Mouse (Mus musculus): ENCODE results near the gene Lgi4. TPM values are rescaled to one million over a fixed set of nuclear protein-coding genes. Genes with fewer than 3 reads are reported as not detected.

Lgi4 gene
- polyA plus RNA-seq, 1 experiment from 2014 or later: 0.21 TPM

GRCm38 (mm10) chr7:31080611-31081010, 21.5 kb downstream of the Lgi4 start:
- H3K4me2 ChIP-seq: no peak overlapping the region
- no peaks in the 10 kb centered on the region for H3K27me3 ChIP-seq
- H3K9me3 ChIP-seq: no peaks in the 10 kb centered on the region
- H3K27ac ChIP-seq: no peak overlapping the region
- no peak for ATAC-seq (ENCODE audit: borderline replicate concordance, extremely low read depth, low FRiP score, low TSS enrichment)
- H3K9ac ChIP-seq: no peak overlapping the region
- no peaks in the 10 kb centered on the region for H3K36me3 ChIP-seq
- no peak overlapping the region for H3K4me3 ChIP-seq
- peaks cover 30% of the 10 kb centered on the region for H3K4me1 ChIP-seq
- 53% methylated on average over 3 of the region's 3 CpGs for WGBS

GRCm38 (mm10) chr7:31081106-31081505, 22.0 kb downstream of the Lgi4 start:
- 41% methylated on average over 1 of the region's 1 CpGs for WGBS

GRCm38 (mm10) chr7:31082106-31082505, 23.0 kb downstream of the Lgi4 start:
- no peak for ATAC-seq (ENCODE audit: borderline replicate concordance, extremely low read depth, low FRiP score, low TSS enrichment)
- H3K4me3 ChIP-seq: no peak overlapping the region
- H3K9ac ChIP-seq: no peak overlapping the region
- H3K36me3 ChIP-seq: no peaks in the 10 kb centered on the region
- H3K4me2 ChIP-seq: no peak overlapping the region
- no peak overlapping the region for H3K27ac ChIP-seq
- H3K9me3 ChIP-seq: no peaks in the 10 kb centered on the region
- no peaks in the 10 kb centered on the region for H3K27me3 ChIP-seq
- H3K4me1 ChIP-seq: peaks cover 27% of the 10 kb centered on the region

More at GRCm38 (mm10) chr7:31081106-31081505, 22.0 kb downstream of the Lgi4 start:
- ATAC-seq (ENCODE audit: borderline replicate concordance, extremely low read depth, low FRiP score, low TSS enrichment): no peak
- H3K27ac ChIP-seq: no peak overlapping the region
- H3K36me3 ChIP-seq: no peaks in the 10 kb centered on the region
- no peaks in the 10 kb centered on the region for H3K27me3 ChIP-seq
- H3K9me3 ChIP-seq: no peaks in the 10 kb centered on the region
- no peak overlapping the region for H3K4me3 ChIP-seq
- no peak overlapping the region for H3K9ac ChIP-seq
- H3K4me1 ChIP-seq: peaks cover 32% of the 10 kb centered on the region
- no peak overlapping the region for H3K4me2 ChIP-seq

GRCm38 (mm10) chr7:31082831-31083588, 23.9 kb downstream of the Lgi4 start:
- H3K9ac ChIP-seq: no peak overlapping the region
- peaks cover 21% of the 10 kb centered on the region for H3K4me1 ChIP-seq
- no peaks in the 10 kb centered on the region for H3K36me3 ChIP-seq
- no peak overlapping the region for H3K4me2 ChIP-seq
- H3K27me3 ChIP-seq: no peaks in the 10 kb centered on the region
- 64% methylated on average over 14 of the region's 14 CpGs for WGBS
- H3K9me3 ChIP-seq: no peaks in the 10 kb centered on the region
- ATAC-seq (ENCODE audit: borderline replicate concordance, extremely low read depth, low FRiP score, low TSS enrichment): no peak
- H3K4me3 ChIP-seq: no peak overlapping the region
- no peak overlapping the region for H3K27ac ChIP-seq

GRCm38 (mm10) chr7:31084140-31084539, 25.0 kb downstream of the Lgi4 start:
- H3K36me3 ChIP-seq: no peaks in the 10 kb centered on the region
- ATAC-seq (ENCODE audit: borderline replicate concordance, extremely low read depth, low FRiP score, low TSS enrichment): no peak
- no peak overlapping the region for H3K9ac ChIP-seq
- WGBS: 40% methylated on average over 9 of the region's 9 CpGs
- no peaks in the 10 kb centered on the region for H3K9me3 ChIP-seq
- H3K27me3 ChIP-seq: no peaks in the 10 kb centered on the region
- no peak overlapping the region for H3K4me2 ChIP-seq
- peaks cover 21% of the 10 kb centered on the region for H3K4me1 ChIP-seq
- H3K27ac ChIP-seq: peak overlapping the region; percentile 32
- H3K4me3 ChIP-seq: no peak overlapping the region

GRCm38 (mm10) chr7:31085171-31085570, 26.0 kb downstream of the Lgi4 start:
- ATAC-seq (ENCODE audit: borderline replicate concordance, extremely low read depth, low FRiP score, low TSS enrichment): no peak
- Histone ChIP-seq H3K27ac (0 out of 2 replicates have a peak overlapping the region, but pooled peaks have one; percentile 2), H3K4me2 (no peak overlapping the region)

GRCm38 (mm10) chr7:31086175-31086755, 27.1 kb downstream of the Lgi4 start:
- Histone ChIP-seq H3K4me2 (no peak overlapping the region), H3K4me3 (no peak overlapping the region), H3K4me1 (peaks cover 21% of the 10 kb centered on the region), H3K27ac (no peak overlapping the region), H3K36me3 (no peaks in the 10 kb centered on the region), H3K27me3 (no peaks in the 10 kb centered on the region), H3K9ac (no peak overlapping the region), H3K9me3 (no peaks in the 10 kb centered on the region)
- 87% methylated on average over 9 of the region's 9 CpGs for WGBS
- no peak for ATAC-seq (ENCODE audit: borderline replicate concordance, extremely low read depth, low FRiP score, low TSS enrichment)

More at GRCm38 (mm10) chr7:31085171-31085570, 26.0 kb downstream of the Lgi4 start:
- Histone ChIP-seq H3K36me3 (no peaks in the 10 kb centered on the region), H3K9me3 (no peaks in the 10 kb centered on the region), H3K27me3 (no peaks in the 10 kb centered on the region), H3K4me1 (peaks cover 21% of the 10 kb centered on the region), H3K9ac (no peak overlapping the region), H3K4me3 (no peak overlapping the region)
- WGBS: 52% methylated on average over 3 of the region's 3 CpGs

- Histone ChIP-seq H3K27me3 (no peaks in the 10 kb centered on the region), H3K4me3 (no peak overlapping the region), H3K36me3 (no peaks in the 10 kb centered on the region), H3K4me2 (no peak overlapping the region), H3K4me1 (peaks cover 21% of the 10 kb centered on the region), H3K27ac (no peak overlapping the region), H3K9me3 (no peaks in the 10 kb centered on the region), H3K9ac (no peak overlapping the region)
- WGBS: 50% methylated on average over 2 of the region's 2 CpGs
- no peak for ATAC-seq (ENCODE audit: borderline replicate concordance, extremely low read depth, low FRiP score, low TSS enrichment)
Observed at GRCm38 (mm10) chr7:31087262-31087661, 28.1 kb downstream of the Lgi4 start.

- Histone ChIP-seq H3K4me1 (peaks cover 21% of the 10 kb centered on the region), H3K27me3 (no peaks in the 10 kb centered on the region), H3K9me3 (no peaks in the 10 kb centered on the region), H3K27ac (no peak overlapping the region), H3K4me2 (no peak overlapping the region), H3K9ac (no peak overlapping the region), H3K36me3 (no peaks in the 10 kb centered on the region), H3K4me3 (no peak overlapping the region)
- WGBS: 48% methylated on average over 3 of the region's 3 CpGs
- ATAC-seq (ENCODE audit: borderline replicate concordance, extremely low read depth, low FRiP score, low TSS enrichment): no peak
Observed at GRCm38 (mm10) chr7:31088206-31088605, 29.1 kb downstream of the Lgi4 start.

- Histone ChIP-seq H3K4me3 (no peak overlapping the region), H3K9me3 (no peaks in the 10 kb centered on the region), H3K4me2 (no peak overlapping the region), H3K27ac (no peak overlapping the region), H3K9ac (no peak overlapping the region), H3K36me3 (no peaks in the 10 kb centered on the region), H3K27me3 (no peaks in the 10 kb centered on the region), H3K4me1 (peaks cover 11% of the 10 kb centered on the region)
- no peak for ATAC-seq (ENCODE audit: borderline replicate concordance, extremely low read depth, low FRiP score, low TSS enrichment)
- WGBS: 80% methylated on average over 2 of the region's 2 CpGs
Observed at GRCm38 (mm10) chr7:31089721-31090120, 30.6 kb downstream of the Lgi4 start.

- no peak overlapping the region for H3K9ac ChIP-seq
- no peak overlapping the region for H3K4me3 ChIP-seq
- WGBS: 25% methylated on average over 10 of the region's 12 CpGs
- no peak; the same call in 1 of the 2 replicates for ATAC-seq (ENCODE audit: borderline replicate concordance, extremely low read depth, low FRiP score, low TSS enrichment)
- H3K4me2 ChIP-seq: no peak overlapping the region
- H3K9me3 ChIP-seq: no peaks in the 10 kb centered on the region
- H3K4me1 ChIP-seq: peaks cover 5% of the 10 kb centered on the region; the same call in 1 of the 2 replicates
- H3K36me3 ChIP-seq: no peaks in the 10 kb centered on the region
- no peak overlapping the region for H3K27ac ChIP-seq
- H3K27me3 ChIP-seq: no peaks in the 10 kb centered on the region
Observed at GRCm38 (mm10) chr7:31094774-31095501, 35.8 kb downstream of the Lgi4 start.
